Mouse (Mus musculus) neural tube, embryonic 11.5 days (tissue): ENCODE measurements at regions not wholly inside any gene's neighbourhood (a gene's known extent, or its start where the extent isn't known, plus 50 kb on each side); places are given as distances from the start of the nearest gene placed in this dataset.
A peak's percentile ranks its signal among the peaks of the same experiment; 100 is the strongest.

Experiments
- ATAC-seq: fragments of 200-750 bp; cut with Nextera tagmentation; 2 replicates; pipeline ENCODE4 v1.8.0; 2017; ENCODE audit warnings: moderate number of reproducible peaks, mild to moderate bottlenecking, moderate TSS enrichment, moderate library complexity; ENCODE audit not compliant: insufficient read depth, low FRiP score, low TSS enrichment
- DNase-seq: peaks from one replicate; pipeline ENCODE4 v3.0.0-alpha.2; 2015; ENCODE audit warnings: low spot score
- H3K27ac ChIP-seq: fragments of 300-500 bp; sonication (generic); 2 replicates; pipeline ENCODE4 v1.5.1; 2014; ENCODE audit warnings: low read depth, mild to moderate bottlenecking, low read length
- H3K27me3 ChIP-seq: fragments of 300-500 bp; sonication (generic); 2 replicates; pipeline ENCODE4 v1.6.1; 2014; ENCODE audit warnings: mild to moderate bottlenecking, low read length, mixed read lengths; ENCODE audit not compliant: control insufficient read depth, insufficient read depth
- H3K36me3 ChIP-seq: fragments of 300-500 bp; sonication (generic); 2 replicates; pipeline ENCODE4 v1.6.1; 2014; ENCODE audit warnings: mild to moderate bottlenecking, low read length, moderate library complexity, mixed read lengths; ENCODE audit not compliant: control insufficient read depth, insufficient read depth
- H3K4me1 ChIP-seq: fragments of 300-500 bp; sonication (generic); 2 replicates; pipeline ENCODE4 v1.6.1; 2014; ENCODE audit warnings: low read length, mixed read lengths; ENCODE audit not compliant: control insufficient read depth, insufficient read depth
- H3K4me2 ChIP-seq: fragments of 300-500 bp; sonication (generic); 2 replicates; pipeline ENCODE4 v1.6.1; 2014; ENCODE audit warnings: low read depth, mild to moderate bottlenecking, moderate library complexity
- H3K4me3 ChIP-seq: fragments of 300-500 bp; sonication (generic); 2 replicates; pipeline ENCODE4 v1.5.1; 2014; ENCODE audit warnings: low read depth, low read length
- H3K9ac ChIP-seq: fragments of 300-500 bp; sonication (generic); 2 replicates; pipeline ENCODE4 v1.6.1; 2014; ENCODE audit warnings: mild to moderate bottlenecking, low read length
- H3K9me3 ChIP-seq: fragments of 300-500 bp; sonication (generic); 2 replicates; pipeline ENCODE4 v1.6.1; 2016; ENCODE audit warnings: low read length; ENCODE audit not compliant: control insufficient read depth
- WGBS: fragments of 180-500 bp; shearing (Covaris S2); extraction: QIAGEN DNeasy Blood & Tissue Kit; methylation state at CpG from one replicate; pipeline ENCODE4 v1.1.7; 2014; 5-methylcytosine and 5-hydroxymethylcytosine counted together

DNA sequence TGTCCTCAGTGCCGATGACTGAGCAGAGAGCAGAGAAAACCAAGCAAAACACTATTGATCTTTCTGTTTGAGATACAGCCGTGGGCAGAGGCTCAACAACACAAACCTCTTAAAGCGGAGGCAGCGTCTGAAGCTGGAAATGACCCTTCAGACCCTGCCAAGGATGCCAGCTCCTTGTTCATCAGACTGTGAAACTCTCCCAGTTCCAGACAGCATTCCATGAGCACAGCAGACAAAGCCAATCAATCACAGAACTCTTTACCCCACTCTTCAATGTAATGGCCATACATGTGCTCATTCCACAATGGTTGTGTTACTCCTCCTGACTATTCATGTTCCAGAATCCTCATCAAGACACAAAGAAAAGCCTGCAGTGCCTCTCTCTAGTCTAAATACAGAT, 73.5 kb downstream of the Tmem114 start:
- no peaks in the 10 kb centered on the region for H3K9me3 ChIP-seq
- no peaks in the 10 kb centered on the region for H3K4me1 ChIP-seq
- H3K4me2 ChIP-seq, result no peak overlapping the region
- ATAC-seq, result no peak
- no peak for DNase-seq
- 70% methylated on average over 4 of the region's 4 CpGs for WGBS
- no peaks in the 10 kb centered on the region for H3K36me3 ChIP-seq
- no peak overlapping the region for H3K4me3 ChIP-seq
- H3K27me3 ChIP-seq, result no peaks in the 10 kb centered on the region
- H3K9ac ChIP-seq, result no peak overlapping the region
- no peak overlapping the region for H3K27ac ChIP-seq

DNA sequence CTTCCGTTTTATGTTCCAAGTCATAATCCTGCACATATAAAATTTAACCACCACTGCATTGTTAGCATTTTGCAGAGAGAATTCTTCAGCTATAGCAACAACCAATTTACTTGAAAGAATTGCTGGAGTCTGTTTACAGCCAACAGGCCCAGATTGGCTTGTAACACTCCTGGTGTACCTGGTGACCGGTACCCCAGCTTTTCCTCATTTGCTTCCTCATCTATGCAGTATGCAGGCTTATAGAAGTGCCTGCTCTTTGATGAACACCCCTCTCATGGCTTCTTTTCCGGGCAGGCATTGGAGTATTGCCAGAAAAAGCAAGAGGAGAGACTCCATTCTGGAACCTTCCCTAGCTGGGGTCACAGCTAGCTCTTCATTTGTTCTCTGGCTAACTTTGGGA, 75.8 kb downstream of the Tmem114 start:
- H3K36me3 ChIP-seq, result no peaks in the 10 kb centered on the region
- H3K27me3 ChIP-seq, result no peaks in the 10 kb centered on the region
- no peaks in the 10 kb centered on the region for H3K4me1 ChIP-seq
- H3K9me3 ChIP-seq, result no peaks in the 10 kb centered on the region
- ATAC-seq, result no peak
- no peak overlapping the region for H3K27ac ChIP-seq
- H3K9ac ChIP-seq, result no peak overlapping the region
- no peak for DNase-seq
- 86% methylated on average over 3 of the region's 3 CpGs for WGBS
- H3K4me3 ChIP-seq, result no peak overlapping the region
- no peak overlapping the region for H3K4me2 ChIP-seq

DNA sequence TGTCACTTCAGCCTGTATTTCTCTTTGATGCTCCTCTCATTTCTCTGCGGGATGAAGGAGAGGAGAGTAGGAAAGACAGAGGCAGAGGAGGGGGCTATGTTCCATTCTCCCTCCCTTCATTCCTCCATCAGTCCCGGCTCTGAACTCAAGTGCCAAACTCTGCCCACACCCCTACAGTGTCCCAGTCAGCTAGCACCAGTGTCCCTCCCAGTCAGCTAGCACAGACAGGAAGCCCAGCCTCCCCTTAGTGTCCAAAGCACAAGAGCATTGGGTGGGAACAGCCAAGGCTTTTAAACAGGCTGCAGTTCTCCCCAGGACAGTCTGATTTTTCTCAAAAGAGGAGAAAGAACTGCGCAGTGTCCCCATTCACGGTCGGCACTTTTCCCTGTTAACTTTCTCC, 76.3 kb downstream of the Tmem114 start:
- Histone ChIP-seq H3K4me2 (no peak overlapping the region), H3K4me1 (no peaks in the 10 kb centered on the region), H3K27me3 (no peaks in the 10 kb centered on the region), H3K9me3 (no peaks in the 10 kb centered on the region), H3K36me3 (no peaks in the 10 kb centered on the region), H3K27ac (no peak overlapping the region), H3K9ac (no peak overlapping the region), H3K4me3 (no peak overlapping the region)
- no peak for ATAC-seq
- 78% methylated on average over 5 of the region's 5 CpGs for WGBS
- DNase-seq, result no peak

DNA sequence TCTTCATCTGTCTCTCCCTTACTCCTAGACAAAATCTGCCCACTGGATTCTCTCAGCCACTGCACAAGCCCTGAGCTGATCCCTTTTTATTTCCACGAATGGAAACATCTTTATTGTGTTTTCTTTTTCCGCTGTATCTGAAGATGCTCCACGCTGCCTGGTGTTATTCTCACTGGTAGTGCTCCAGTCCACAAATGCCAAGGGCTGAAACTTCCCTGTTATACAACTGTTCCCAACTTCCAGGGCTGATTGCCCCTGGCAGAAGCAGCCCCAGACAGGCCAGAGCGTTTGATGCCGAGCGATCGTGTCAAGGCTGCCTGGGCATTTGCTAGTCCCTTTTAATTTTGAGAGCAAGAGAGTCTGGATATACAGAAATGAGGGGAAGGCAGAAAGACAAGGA, 79.7 kb downstream of the Tmem114 start:
- 84% methylated on average over 7 of the region's 7 CpGs for WGBS
- DNase-seq, result no peak
- H3K36me3 ChIP-seq, result no peaks in the 10 kb centered on the region
- no peak overlapping the region for H3K4me2 ChIP-seq
- no peak overlapping the region for H3K4me3 ChIP-seq
- no peak overlapping the region for H3K9ac ChIP-seq
- no peaks in the 10 kb centered on the region for H3K27me3 ChIP-seq
- no peak overlapping the region for H3K27ac ChIP-seq
- no peaks in the 10 kb centered on the region for H3K9me3 ChIP-seq
- ATAC-seq, result no peak
- H3K4me1 ChIP-seq, result no peaks in the 10 kb centered on the region

DNA sequence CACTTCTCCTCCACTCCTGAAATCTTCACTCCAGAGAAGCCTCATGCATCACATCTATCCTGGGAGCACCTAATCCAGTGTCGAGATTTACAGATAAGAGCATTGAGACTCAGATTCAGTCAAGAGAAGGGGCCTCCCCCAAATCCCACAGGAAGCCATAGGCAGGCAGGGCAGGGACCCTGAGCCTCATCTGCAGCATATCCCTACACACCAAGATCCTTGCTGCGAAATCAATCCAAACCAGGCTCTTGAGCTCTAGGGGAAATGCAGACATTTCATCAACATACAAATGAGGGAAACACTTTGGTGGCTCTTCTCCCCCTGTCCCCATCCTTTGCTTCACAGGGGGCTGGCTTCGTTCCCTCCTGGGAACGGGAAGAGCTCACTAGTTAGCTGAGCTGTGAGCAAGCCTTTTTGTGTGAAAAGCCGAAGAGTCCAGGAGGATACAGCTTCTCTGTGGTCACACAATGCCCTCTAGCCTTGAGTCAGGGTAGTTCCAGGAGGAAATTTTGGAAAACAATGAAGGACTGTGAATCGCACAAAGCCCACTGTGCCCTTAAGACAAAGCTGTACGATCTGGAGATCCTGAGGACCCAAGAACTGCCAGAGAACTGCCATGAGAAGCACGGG, 91.7 kb downstream of the Tmem114 start:
- H3K27ac ChIP-seq, result no peak overlapping the region
- no peaks in the 10 kb centered on the region for H3K9me3 ChIP-seq
- no peak for ATAC-seq
- H3K4me2 ChIP-seq, result no peak overlapping the region
- no peaks in the 10 kb centered on the region for H3K36me3 ChIP-seq
- H3K4me1 ChIP-seq, result no peaks in the 10 kb centered on the region
- no peaks in the 10 kb centered on the region for H3K27me3 ChIP-seq
- H3K9ac ChIP-seq, result no peak overlapping the region
- no peak overlapping the region for H3K4me3 ChIP-seq
- 25% methylated on average over 8 of the region's 8 CpGs for whole genome bisulfite sequencing
- peak; percentile 44 for DNase-seq

DNA sequence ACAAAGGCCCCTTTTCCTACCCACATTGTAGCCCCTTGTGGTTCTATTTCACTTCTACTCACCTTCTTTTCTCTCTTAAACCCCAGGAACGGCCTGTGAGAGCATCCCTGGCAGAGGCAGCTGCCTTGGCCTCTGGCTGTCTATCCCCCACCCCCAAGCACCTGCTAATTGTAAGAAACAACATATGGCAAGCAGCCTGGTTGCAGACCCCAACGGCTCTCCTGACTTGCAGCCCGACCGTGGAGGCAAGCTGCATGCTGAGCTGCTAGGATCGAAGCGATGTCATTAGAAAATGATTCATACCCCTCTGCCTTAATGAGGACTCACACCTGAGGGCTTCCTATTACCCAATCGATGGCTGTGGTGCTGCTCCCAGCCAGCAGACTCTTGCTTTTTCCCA, 112.9 kb downstream of the Tmem114 start:
- no peak for ATAC-seq
- peak; percentile 32 for DNase-seq

DNA sequence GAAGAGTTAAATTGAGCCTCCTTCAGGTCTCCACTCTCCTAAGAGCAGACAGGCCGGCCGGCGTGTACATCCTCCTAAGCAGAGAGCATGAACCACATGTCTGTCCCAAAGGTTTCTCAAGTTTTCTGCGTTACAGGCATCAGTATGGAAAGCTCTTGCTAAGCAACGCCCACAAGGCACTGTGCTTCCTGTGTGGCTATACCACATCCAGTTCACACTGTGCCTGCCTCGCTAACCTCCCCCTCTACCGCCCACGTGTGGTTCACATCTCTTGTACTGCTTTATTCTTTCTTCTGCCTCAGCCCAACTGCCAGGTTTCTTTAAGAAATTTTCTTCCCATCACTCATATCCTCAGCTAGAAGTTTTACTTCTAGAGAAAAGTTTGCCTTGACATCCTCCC, 118.5 kb downstream of the Tmem114 start:
- WGBS, result 84% methylated on average over 8 of the region's 8 CpGs
- DNase-seq (no peak), ATAC-seq (no peak)
- no peak overlapping the region for H3K4me3 ChIP-seq
- no peak overlapping the region for H3K4me2 ChIP-seq
- H3K9me3 ChIP-seq, result no peaks in the 10 kb centered on the region
- H3K27me3 ChIP-seq, result no peaks in the 10 kb centered on the region
- H3K27ac ChIP-seq, result no peak overlapping the region
- no peaks in the 10 kb centered on the region for H3K4me1 ChIP-seq
- H3K9ac ChIP-seq, result no peak overlapping the region
- no peaks in the 10 kb centered on the region for H3K36me3 ChIP-seq

More for the DNA sequence above, 112.9 kb downstream of the Tmem114 start:
- Histone ChIP-seq H3K4me1 (no peaks in the 10 kb centered on the region), H3K9me3 (no peaks in the 10 kb centered on the region), H3K27me3 (no peaks in the 10 kb centered on the region), H3K4me3 (no peak overlapping the region), H3K36me3 (no peaks in the 10 kb centered on the region), H3K9ac (no peak overlapping the region), H3K27ac (no peak overlapping the region), H3K4me2 (no peak overlapping the region)
- WGBS, result 59% methylated on average over 7 of the region's 7 CpGs
